Mouse (Mus musculus): Measurements from ENCODE around the gene Galnt18.

DNA sequence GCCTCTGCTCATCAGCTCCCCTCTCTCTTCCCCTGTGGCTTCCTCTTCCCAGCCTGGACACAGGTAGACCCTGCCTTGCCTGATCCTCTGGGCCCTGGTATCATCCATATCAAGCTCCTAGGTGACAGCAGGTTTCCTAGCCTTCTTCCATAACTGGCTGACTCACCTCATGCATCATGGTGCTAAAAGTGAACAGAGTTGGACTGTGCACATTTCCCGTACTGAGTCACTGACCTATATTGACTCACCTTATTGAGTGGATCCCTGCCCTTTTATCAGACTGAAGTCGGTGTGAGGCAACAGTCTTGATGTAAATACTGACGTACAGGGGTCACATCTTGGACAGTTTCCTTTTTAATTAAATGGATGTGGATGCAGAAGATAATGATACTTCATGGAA is 313.7 kb downstream of the Galnt18 start:
- no peak for TF ChIP-seq CTCF (IDR thresholded peaks at IDR 0.05; ENCODE audit: control insufficient read depth, insufficient read depth, insufficient read length)
- TF ChIP-seq MAX (IDR thresholded peaks at IDR 0.05): no peak
- TF ChIP-seq FOSL1 (IDR thresholded peaks at IDR 0.05; ENCODE audit: insufficient read depth, low read length, poor library complexity, severe bottlenecking): no peak

Measured in C2C12 (cell line).